Mouse (Mus musculus) small intestine, adult 2 months (tissue): ENCODE measurements at regions not wholly inside any gene's neighbourhood (a gene's known extent, or its start where the extent isn't known, plus 50 kb on each side); places are given as distances from the start of the nearest gene placed in this dataset.

Experiments
- H3K27ac ChIP-seq: fragments of 200-500 bp; 2 replicates; pipeline ENCODE4 v1.5.1; 2012; ENCODE audit warnings: low read depth, low read length, control low read depth, inconsistent platforms; ENCODE audit not compliant: insufficient read depth
- H3K27me3 ChIP-seq: fragments of 200-500 bp; 2 replicates; pipeline ENCODE4 v1.6.1; 2012; ENCODE audit warnings: mild to moderate bottlenecking, moderate library complexity, low read length, inconsistent platforms; ENCODE audit not compliant: control insufficient read depth, insufficient read depth
- H3K36me3 ChIP-seq: fragments of 200-500 bp; 2 replicates; pipeline ENCODE4 v1.6.1; 2012; ENCODE audit warnings: mild to moderate bottlenecking, low read length, control low read depth, inconsistent platforms; ENCODE audit not compliant: control insufficient read depth, insufficient read depth
- H3K4me1 ChIP-seq: fragments of 200-500 bp; 2 replicates; pipeline ENCODE4 v1.6.1; 2012; ENCODE audit warnings: low read length, inconsistent platforms, mixed read lengths; ENCODE audit not compliant: control insufficient read depth, insufficient read depth, insufficient read length
- H3K4me3 ChIP-seq: fragments of 200-500 bp; 2 replicates; pipeline ENCODE4 v1.5.1; 2012; ENCODE audit warnings: low read depth, mild to moderate bottlenecking, control low read depth, inconsistent platforms, low read length, moderate library complexity
- CTCF ChIP-seq: fragments of 200-500 bp; IDR thresholded peaks from 2 replicates; pipeline ENCODE4 v1.5.1; 2012; ENCODE audit warnings: low read depth, mild to moderate bottlenecking, control low read depth, inconsistent platforms, low read length, moderate library complexity, mixed read lengths; ENCODE audit not compliant: insufficient replicate concordance, insufficient read length; ENCODE audit errors: extremely low read depth
- POLR2A ChIP-seq: fragments of 200-500 bp; IDR thresholded peaks from 2 replicates; pipeline ENCODE4 v1.6.1; 2012; ENCODE audit warnings: low read depth, mild to moderate bottlenecking, control low read depth, inconsistent platforms, low read length, moderate library complexity
- WGBS: fragments of 180-500 bp; shearing (Covaris S2); methylation state at CpG from one replicate; pipeline ENCODE4 v1.1.7; 2018; 5-methylcytosine and 5-hydroxymethylcytosine counted together

DNA sequence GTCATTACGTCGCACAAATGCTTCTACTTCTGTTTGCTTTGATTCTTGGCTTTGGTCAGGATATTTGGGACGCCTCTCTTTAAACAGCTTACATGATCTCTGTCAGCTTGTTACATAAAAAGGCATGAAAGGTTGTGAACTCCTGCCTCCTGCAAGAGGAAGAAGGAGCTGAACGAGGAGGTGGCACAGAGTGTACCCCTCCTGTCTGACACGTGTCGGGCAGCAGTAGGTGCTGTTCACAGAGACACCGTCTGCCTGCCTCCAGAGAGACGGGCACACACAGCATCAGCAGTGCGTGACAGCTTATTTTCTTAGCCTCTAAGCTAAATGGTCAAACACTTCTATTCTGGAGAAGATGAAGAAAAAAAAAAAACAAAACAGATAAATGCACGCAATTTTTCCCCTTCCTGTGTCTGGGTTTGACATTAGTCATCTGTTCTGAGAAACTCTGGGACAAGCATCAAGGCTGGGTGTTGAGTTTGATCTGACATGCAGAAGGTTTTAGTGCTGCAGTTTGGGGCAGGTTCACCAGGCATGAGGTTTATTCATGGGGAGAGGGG is 174.1 kb downstream of the Cog6 start:
- no peaks in the 10 kb centered on the region for H3K27me3 ChIP-seq
- peaks cover 7% of the 10 kb centered on the region for H3K4me1 ChIP-seq
- H3K36me3 ChIP-seq, result no peaks in the 10 kb centered on the region
- H3K27ac ChIP-seq, result no peak overlapping the region
- WGBS, result 79% methylated on average over 10 of the region's 10 CpGs
- TF ChIP-seq CTCF (no peak), POLR2A (no peak)
- no peak overlapping the region for H3K4me3 ChIP-seq

DNA sequence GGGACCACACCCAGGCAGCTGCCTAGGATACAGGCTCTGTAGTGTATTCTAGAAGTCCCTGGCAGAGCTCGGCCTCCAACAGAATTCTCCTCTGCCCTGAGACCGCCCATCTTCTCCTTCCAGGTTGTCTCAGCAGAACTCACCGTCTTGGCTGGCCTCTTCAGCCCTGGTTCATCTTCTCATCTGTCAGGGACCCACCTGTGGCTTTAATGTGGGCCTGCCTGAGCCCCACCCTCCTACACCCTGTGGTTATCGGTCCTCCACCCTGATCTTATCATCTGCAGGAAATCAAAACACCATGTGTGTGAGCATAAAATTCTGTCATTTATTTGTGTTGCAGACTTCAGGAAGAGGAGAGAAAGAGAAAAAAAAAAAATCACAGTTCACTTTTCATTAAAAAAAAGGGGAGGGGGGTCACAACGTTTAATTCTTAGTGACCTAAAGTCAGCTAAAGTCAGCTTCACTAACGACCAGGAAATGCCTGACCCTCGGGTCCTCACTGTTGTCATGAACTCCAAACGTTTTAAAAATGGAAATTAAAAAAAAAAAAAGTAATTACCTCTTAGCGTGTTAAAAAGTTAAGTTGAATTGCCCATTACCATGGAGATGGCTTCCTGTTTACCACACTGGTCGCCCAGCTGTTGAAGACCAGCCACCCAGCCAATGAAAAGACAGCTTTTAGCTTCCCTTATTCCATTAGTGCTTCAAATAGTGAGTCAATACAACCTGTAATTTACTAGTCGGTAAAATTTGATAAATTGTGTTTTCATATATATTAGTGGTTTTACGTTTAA is 176.7 kb downstream of the Cog6 start:
- Histone ChIP-seq H3K27me3 (no peaks in the 10 kb centered on the region), H3K36me3 (no peaks in the 10 kb centered on the region), H3K27ac (no peak overlapping the region), H3K4me1 (peaks cover 7% of the 10 kb centered on the region), H3K4me3 (no peak overlapping the region)
- TF ChIP-seq POLR2A, result no peak
- no peak for TF ChIP-seq CTCF
- WGBS, result 21% methylated on average over 12 of the region's 12 CpGs

DNA sequence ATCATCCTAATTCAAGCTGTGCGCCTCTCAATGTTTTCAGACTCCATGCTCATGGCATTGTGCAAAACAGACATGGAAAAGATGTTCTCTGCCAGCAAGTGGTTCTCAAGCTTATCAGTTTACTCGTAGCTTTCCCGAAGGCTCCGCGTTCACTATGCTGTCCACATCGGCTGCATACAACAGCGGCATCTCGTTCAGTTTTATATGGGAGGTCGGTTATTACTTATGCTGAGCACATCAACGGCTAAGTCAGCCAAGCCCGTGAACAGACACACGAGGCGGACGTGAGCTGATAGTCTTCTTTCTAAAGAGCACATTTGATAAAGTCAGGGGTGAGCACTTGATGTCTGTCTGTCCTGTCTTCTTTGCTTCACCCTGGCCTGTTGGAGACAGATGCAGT is 179.0 kb downstream of the Cog6 start:
- no peak overlapping the region for H3K27ac ChIP-seq
- no peaks in the 10 kb centered on the region for H3K36me3 ChIP-seq
- H3K27me3 ChIP-seq, result no peaks in the 10 kb centered on the region
- WGBS, result 85% methylated on average over 14 of the region's 14 CpGs
- no peak overlapping the region for H3K4me3 ChIP-seq
- TF ChIP-seq CTCF (no peak), POLR2A (no peak)
- peaks cover 7% of the 10 kb centered on the region for H3K4me1 ChIP-seq

DNA sequence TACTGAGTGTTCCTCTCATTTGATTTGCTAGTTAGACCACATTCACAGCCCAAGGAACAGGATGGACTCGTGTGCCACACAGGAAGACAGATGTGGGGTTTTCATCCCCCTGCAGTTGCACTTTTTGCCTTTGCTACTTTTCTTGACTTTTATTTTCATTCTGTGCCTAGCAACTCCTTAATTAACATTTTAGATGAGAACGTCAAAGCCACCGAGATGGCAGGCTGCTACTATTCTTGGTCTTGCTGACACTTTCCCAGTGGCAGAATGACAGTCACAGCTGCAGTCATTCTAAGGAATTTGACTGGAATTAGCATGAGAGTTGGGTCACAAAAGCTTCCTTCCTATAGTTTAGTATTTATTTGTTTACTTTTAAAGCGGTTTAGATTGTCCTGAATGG is 179.5 kb downstream of the Cog6 start:
- 76% methylated on average over 4 of the region's 4 CpGs for WGBS
- no peaks in the 10 kb centered on the region for H3K27me3 ChIP-seq
- no peak overlapping the region for H3K4me3 ChIP-seq
- H3K27ac ChIP-seq, result no peak overlapping the region
- no peak for TF ChIP-seq POLR2A
- no peak for TF ChIP-seq CTCF
- H3K4me1 ChIP-seq, result peaks cover 7% of the 10 kb centered on the region
- H3K36me3 ChIP-seq, result no peaks in the 10 kb centered on the region

DNA sequence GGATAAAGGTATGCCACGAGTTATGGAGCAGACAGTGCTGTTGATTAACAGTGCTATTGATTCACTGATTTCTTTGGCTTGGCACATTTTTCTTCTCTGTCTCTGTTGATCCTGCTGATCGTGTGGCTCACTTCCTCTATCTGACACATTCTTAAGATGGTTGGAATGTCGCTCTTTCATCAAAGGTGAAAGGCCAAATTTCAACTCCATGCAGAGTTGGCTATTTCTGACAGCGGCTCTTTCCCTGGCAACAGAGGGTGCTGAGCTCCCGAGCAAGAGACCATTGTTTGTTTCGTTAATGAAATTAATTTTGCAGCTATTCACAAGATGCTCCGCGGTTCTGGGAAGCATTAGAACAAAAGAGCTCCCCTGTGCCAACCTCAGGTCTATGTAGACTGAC is 180.3 kb downstream of the Cog6 start:
- Histone ChIP-seq H3K4me1 (peaks cover 7% of the 10 kb centered on the region), H3K4me3 (no peak overlapping the region), H3K36me3 (no peaks in the 10 kb centered on the region), H3K27me3 (no peaks in the 10 kb centered on the region), H3K27ac (no peak overlapping the region)
- WGBS, result 53% methylated on average over 8 of the region's 8 CpGs
- TF ChIP-seq POLR2A, result no peak
- no peak for TF ChIP-seq CTCF

DNA sequence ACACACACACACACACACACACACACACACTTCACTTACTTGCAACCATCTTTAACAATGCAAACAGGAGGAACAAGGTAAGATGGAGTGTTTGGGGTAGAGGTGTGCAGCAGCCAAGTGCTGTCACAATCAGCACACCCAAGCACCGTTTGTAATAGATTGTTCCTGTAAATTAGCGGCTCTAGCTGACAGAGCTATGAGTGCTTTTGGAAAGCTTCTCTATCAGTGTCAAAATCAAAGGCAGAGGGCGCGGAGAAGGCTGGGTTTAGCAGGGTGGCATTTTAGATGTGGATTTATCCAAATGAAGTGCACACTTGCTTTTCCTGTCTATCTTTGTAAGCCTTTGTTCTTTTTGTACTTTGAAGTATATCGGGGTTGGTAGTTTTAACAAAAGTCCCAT is 184.6 kb downstream of the Cog6 start:
- TF ChIP-seq POLR2A (no peak), CTCF (no peak)
- Histone ChIP-seq H3K27ac (no peak overlapping the region), H3K27me3 (no peaks in the 10 kb centered on the region), H3K4me3 (no peak overlapping the region), H3K4me1 (no peaks in the 10 kb centered on the region), H3K36me3 (no peaks in the 10 kb centered on the region)
- WGBS, result 73% methylated on average over 5 of the region's 5 CpGs

DNA sequence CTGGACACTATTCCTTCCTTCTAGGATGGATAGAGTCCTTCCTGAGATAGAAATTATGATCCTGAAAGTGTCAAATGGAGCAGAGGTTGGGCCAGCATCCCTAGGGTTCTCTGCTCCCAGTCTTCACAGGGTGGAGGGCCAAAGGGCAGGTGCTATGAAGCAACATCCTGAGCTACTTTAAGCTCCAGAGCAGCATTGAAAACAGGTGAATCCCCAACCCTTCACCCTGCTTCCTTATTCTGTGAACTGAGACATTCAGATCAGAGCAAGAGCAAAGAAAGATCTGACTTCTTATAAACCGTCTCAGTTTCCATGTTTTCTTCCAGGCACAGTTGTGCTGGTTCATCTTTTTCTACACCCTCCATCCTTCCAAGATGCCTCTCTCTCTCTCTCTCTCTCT is 185.1 kb downstream of the Cog6 start:
- Histone ChIP-seq H3K27me3 (no peaks in the 10 kb centered on the region), H3K36me3 (no peaks in the 10 kb centered on the region), H3K27ac (no peak overlapping the region), H3K4me3 (no peak overlapping the region), H3K4me1 (no peaks in the 10 kb centered on the region)
- 54% methylated on average over 1 of the region's 1 CpGs for WGBS
- TF ChIP-seq CTCF, result no peak
- TF ChIP-seq POLR2A, result no peak

GRCm38 (mm10) chr3:52830101-52830500 is 186.9 kb downstream of the Cog6 start:
- no peaks in the 10 kb centered on the region for H3K27me3 ChIP-seq
- H3K27ac ChIP-seq, result no peak overlapping the region
- no peak for TF ChIP-seq CTCF
- no peak for TF ChIP-seq POLR2A
- H3K4me1 ChIP-seq, result no peaks in the 10 kb centered on the region
- H3K36me3 ChIP-seq, result no peaks in the 10 kb centered on the region
- H3K4me3 ChIP-seq, result no peak overlapping the region
- WGBS, result 78% methylated on average over 3 of the region's 3 CpGs
